Mouse (Mus musculus) myocyte (in vitro differentiated cells): ENCODE results near the gene Gk5. TPM values are rescaled to one million over a fixed set of nuclear protein-coding genes. Genes with fewer than 3 reads are reported as not detected.
A peak's percentile ranks its signal among the peaks of the same experiment; 100 is the strongest.

Experiments used
- H3K27me3 ChIP-seq: one replicate; pipeline ENCODE4 v1.6.1; 2011; ENCODE audit not compliant: control insufficient read depth, insufficient read depth, insufficient read length
- H3K36me3 ChIP-seq: one replicate; pipeline ENCODE4 v1.6.1; 2011; ENCODE audit not compliant: control insufficient read depth, insufficient read depth
- H3K4me2 ChIP-seq: one replicate; pipeline ENCODE4 v1.6.1; 2011; ENCODE audit warnings: low read depth, control low read depth
- H3K4me3 ChIP-seq: one replicate; pipeline ENCODE4 v1.5.1; 2011; ENCODE audit warnings: mild to moderate bottlenecking, control low read depth, moderate library complexity
- H3K79me2 ChIP-seq: one replicate; pipeline ENCODE4 v1.6.1; 2011; ENCODE audit not compliant: control insufficient read depth, insufficient read depth
- H3ac ChIP-seq: one replicate; pipeline ENCODE4 v1.6.1; 2011; ENCODE audit not compliant: control insufficient read depth, insufficient read length
- CEBPB ChIP-seq: IDR thresholded peaks from 2 replicates; pipeline ENCODE4 v1.6.1; 2011; ENCODE audit warnings: mild to moderate bottlenecking, moderate library complexity; ENCODE audit not compliant: poor library complexity, insufficient read depth, severe bottlenecking
- E2F4 ChIP-seq: IDR thresholded peaks from one replicate; pipeline ENCODE4 v1.6.1; 2011; ENCODE audit warnings: mild to moderate bottlenecking, control low read depth, moderate library complexity; ENCODE audit not compliant: insufficient read depth
- MAX ChIP-seq: IDR thresholded peaks from one replicate; pipeline ENCODE4 v1.6.1; 2011; ENCODE audit warnings: low read depth, mild to moderate bottlenecking, control low read depth
- MYOD1 ChIP-seq, 3 experiments: IDR thresholded peaks; one replicate each; pipeline ENCODE4 v1.6.1; 2011; ENCODE audit warnings: control low read depth in 2 of 3, low read depth in 2 of 3, mild to moderate bottlenecking in 2 of 3, moderate library complexity in 1 of 3; ENCODE audit not compliant: insufficient read length in 2 of 3, control insufficient read depth in 1 of 3
- MYOG ChIP-seq, 3 experiments: IDR thresholded peaks; one replicate each; pipeline ENCODE4 v1.6.1; 2011; ENCODE audit warnings: control low read depth in 2 of 3, low read depth in 2 of 3, mild to moderate bottlenecking in 2 of 3; ENCODE audit not compliant: insufficient read length in 2 of 3, control insufficient read depth in 1 of 3, insufficient read depth in 1 of 3
- POLR2A ChIP-seq: IDR thresholded peaks from one replicate; pipeline ENCODE4 v1.6.1; 2011; ENCODE audit warnings: low read depth, mild to moderate bottlenecking, control low read depth, moderate library complexity; ENCODE audit not compliant: insufficient read length
- POLR2AphosphoS2 ChIP-seq: IDR thresholded peaks from one replicate; pipeline ENCODE4 v1.6.1; 2011; ENCODE audit warnings: low read depth, control low read depth; ENCODE audit not compliant: insufficient read length
- REST ChIP-seq: IDR thresholded peaks from one replicate; pipeline ENCODE4 v1.6.1; 2011; ENCODE audit warnings: mild to moderate bottlenecking, control low read depth, moderate library complexity; ENCODE audit not compliant: insufficient read depth, insufficient read length
- SRF ChIP-seq: IDR thresholded peaks from one replicate; pipeline ENCODE4 v1.6.1; 2011; ENCODE audit warnings: low read depth; ENCODE audit not compliant: control insufficient read depth, insufficient read length
- TCF12 ChIP-seq: IDR thresholded peaks from one replicate; pipeline ENCODE4 v1.6.1; 2011; ENCODE audit warnings: mild to moderate bottlenecking, control low read depth; ENCODE audit not compliant: poor library complexity, insufficient read depth, severe bottlenecking
- TCF3 ChIP-seq: IDR thresholded peaks from one replicate; pipeline ENCODE4 v1.6.1; 2011; ENCODE audit warnings: low read depth, control low read depth; ENCODE audit not compliant: insufficient read length
- USF1 ChIP-seq: IDR thresholded peaks from one replicate; pipeline ENCODE4 v1.6.1; 2011; ENCODE audit warnings: low read depth, mild to moderate bottlenecking, control low read depth, moderate library complexity
- polyA plus RNA-seq: library from polyadenylated mRNA; unstranded; fragments of >200 nt; fragmentation: generic; extraction: Trizol; gene quantifications from one replicate; pipeline ENCODE4 v1.2.1, GENCODE M21; 2012; ENCODE audit warnings: missing spikeins

Gk5 gene
- polyA plus RNA-seq, 1 experiment, result 0.82 TPM

DNA sequence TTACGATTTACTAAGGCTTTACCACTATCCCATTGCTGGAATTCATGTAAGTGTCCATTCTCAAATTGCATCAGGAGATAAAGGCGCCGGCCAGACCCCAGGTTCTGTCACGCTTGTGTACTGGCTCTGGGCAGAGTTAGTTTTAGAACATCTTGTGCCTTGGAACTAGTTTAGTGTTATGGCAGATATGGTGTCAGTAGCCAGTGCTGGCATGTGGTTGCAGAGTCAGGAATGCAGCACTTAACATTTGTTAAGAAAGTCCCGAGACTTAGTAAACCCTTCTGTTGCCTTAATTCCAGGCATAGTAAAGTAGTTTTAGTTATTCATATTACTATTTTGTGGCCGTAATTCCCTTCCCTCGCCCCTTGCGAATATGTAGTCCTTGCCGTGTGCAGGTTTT lies 78.6 kb downstream of the Gk5 start:
- Histone ChIP-seq H3K4me2 (peak overlapping the region; percentile 96), H3K4me3 (peak overlapping the region; percentile 43), H3K36me3 (no peaks in the 10 kb centered on the region), H3K79me2 (no peaks in the 10 kb centered on the region), H3K27me3 (no peaks in the 10 kb centered on the region), H3ac (no peak overlapping the region)
- TF ChIP-seq E2F4 (no peak), MAX (no peak), USF1 (no peak), POLR2AphosphoS2 (no peak), SRF (no peak), TCF12 (no peak), CEBPB (no peak), MYOG (IDR thresholded peaks at IDR 0.05; ENCODE audit: control insufficient read depth in 1 of 3, insufficient read depth in 1 of 3, insufficient read length in 2 of 3, low read depth in 2 of 3) (no peak), POLR2A (no peak), TCF3 (no peak), MYOD1 (IDR thresholded peaks at IDR 0.05; ENCODE audit: control insufficient read depth in 1 of 3, insufficient read length in 2 of 3, low read depth in 2 of 3) (no peak), REST (no peak)

DNA sequence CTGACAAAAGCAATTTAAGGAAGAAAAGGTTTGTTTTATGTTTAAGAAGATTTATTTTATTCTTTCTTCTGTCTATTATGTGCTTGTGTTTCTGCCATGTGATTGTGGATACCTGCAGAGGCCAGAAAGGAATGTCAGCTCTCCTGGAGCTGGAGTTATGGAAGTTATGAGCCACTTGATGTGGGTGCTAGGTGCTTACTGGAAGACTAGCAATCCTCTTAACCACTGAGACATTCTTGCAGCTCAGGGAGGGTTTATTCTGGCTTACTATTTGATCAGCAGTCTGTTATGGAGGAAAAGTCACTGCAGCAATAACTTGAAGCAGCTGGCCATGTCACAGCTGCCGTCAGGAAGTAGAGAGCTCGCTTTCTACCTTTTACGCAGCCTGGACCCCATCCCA lies 84.5 kb downstream of the Gk5 start:
- Histone ChIP-seq H3K36me3 (no peaks in the 10 kb centered on the region), H3ac (no peak overlapping the region), H3K79me2 (no peaks in the 10 kb centered on the region), H3K4me2 (no peak overlapping the region), H3K4me3 (no peak overlapping the region), H3K27me3 (no peaks in the 10 kb centered on the region)
- no peak for TF ChIP-seq TCF3
- TF ChIP-seq SRF, result no peak
- TF ChIP-seq POLR2AphosphoS2, result no peak
- no peak for TF ChIP-seq TCF12
- TF ChIP-seq CEBPB, result no peak
- TF ChIP-seq POLR2A, result no peak
- no peak for TF ChIP-seq REST
- TF ChIP-seq MYOG (IDR thresholded peaks at IDR 0.05; ENCODE audit: control insufficient read depth in 1 of 3, insufficient read depth in 1 of 3, insufficient read length in 2 of 3, low read depth in 2 of 3), result no peak
- TF ChIP-seq USF1, result no peak
- no peak for TF ChIP-seq MAX
- TF ChIP-seq E2F4, result no peak
- no peak for TF ChIP-seq MYOD1 (IDR thresholded peaks at IDR 0.05; ENCODE audit: control insufficient read depth in 1 of 3, insufficient read length in 2 of 3, low read depth in 2 of 3)

DNA sequence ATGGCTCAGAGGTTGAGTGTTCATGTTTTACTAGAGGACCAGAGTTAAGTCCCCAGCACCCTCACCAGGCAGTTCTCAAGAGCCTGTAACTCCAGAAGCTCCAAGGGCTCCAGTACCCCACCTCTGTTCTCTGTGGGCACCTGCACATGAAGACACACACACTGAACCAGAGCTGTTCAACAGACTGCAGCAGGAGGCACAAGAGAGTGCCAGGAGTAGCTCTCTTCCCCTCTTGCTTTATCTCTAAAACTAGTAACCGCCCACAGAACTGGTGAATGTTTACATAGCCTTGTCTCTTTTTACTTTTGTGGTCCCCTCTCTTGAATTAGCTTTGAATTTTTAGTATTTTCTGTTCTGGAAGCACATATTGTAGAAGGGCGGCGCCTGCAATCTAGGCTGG lies 88.3 kb downstream of the Gk5 start:
- Histone ChIP-seq H3K27me3 (no peaks in the 10 kb centered on the region), H3K4me2 (no peak overlapping the region), H3K4me3 (no peak overlapping the region), H3K79me2 (no peaks in the 10 kb centered on the region), H3ac (no peak overlapping the region), H3K36me3 (no peaks in the 10 kb centered on the region)
- TF ChIP-seq MAX (no peak), POLR2A (no peak), E2F4 (no peak), POLR2AphosphoS2 (no peak)

DNA sequence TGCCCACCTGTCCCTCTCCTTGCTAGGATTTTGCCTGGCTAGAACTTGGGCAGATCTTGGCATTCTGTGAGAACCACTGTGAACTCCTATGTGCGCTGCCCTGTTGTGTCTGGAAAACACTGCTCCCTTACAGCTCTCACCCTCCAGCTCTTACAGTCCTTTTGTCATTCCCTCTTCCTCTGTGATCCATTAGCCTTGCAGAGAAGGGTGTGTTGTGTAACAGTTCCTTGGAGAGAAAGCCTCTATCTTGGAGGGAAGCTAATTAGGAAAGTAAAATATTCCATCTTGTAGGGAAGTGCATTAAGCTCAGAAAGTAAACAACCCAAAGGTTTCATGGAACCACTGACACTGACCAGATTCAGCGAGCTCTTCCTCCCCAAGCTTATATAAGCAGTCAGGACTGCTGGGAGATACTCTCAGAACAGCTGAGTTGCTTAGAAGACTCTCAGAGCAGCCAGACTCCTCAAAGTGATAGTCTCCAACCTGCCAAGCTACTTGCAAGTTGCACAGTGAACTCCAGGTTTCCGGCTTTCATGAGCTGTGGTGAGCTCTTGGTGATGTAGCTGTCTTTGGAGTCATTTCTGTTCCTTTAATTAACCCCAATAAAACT lies 94.0 kb downstream of the Gk5 start:
- Histone ChIP-seq H3K4me3 (no peak overlapping the region), H3ac (no peak overlapping the region), H3K79me2 (no peaks in the 10 kb centered on the region), H3K4me2 (no peak overlapping the region), H3K27me3 (no peaks in the 10 kb centered on the region), H3K36me3 (no peaks in the 10 kb centered on the region)
- TF ChIP-seq TCF12 (no peak), MAX (no peak), MYOG (IDR thresholded peaks at IDR 0.05; ENCODE audit: control insufficient read depth in 1 of 3, insufficient read depth in 1 of 3, insufficient read length in 2 of 3, low read depth in 2 of 3) (no peak), SRF (no peak), E2F4 (no peak), POLR2AphosphoS2 (no peak), USF1 (no peak), POLR2A (no peak), CEBPB (no peak), MYOD1 (IDR thresholded peaks at IDR 0.05; ENCODE audit: control insufficient read depth in 1 of 3, insufficient read length in 2 of 3, low read depth in 2 of 3) (no peak)

DNA sequence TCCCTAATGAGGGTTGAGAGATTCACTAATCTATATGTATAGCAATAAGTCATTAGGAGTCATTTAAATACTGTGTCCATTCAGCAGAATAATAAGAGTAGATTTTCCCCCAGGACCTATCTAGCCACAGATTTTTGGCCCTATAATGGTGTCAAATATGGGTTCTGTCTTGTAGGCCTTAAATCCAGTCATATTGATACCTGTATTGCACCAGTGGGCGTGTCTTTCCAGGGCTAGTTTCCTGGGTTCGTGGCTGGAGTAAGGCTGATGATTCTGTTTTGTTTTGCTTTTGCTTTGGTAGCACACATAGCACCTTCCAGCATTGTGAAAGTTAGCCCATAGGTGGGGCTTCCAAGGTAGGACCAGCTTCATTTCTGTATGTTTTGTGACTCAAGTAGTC lies 95.0 kb downstream of the Gk5 start:
- no peaks in the 10 kb centered on the region for H3K36me3 ChIP-seq
- H3K79me2 ChIP-seq, result no peaks in the 10 kb centered on the region
- no peaks in the 10 kb centered on the region for H3K27me3 ChIP-seq
- no peak overlapping the region for H3ac ChIP-seq
- TF ChIP-seq MYOG (IDR thresholded peaks at IDR 0.05; ENCODE audit: control insufficient read depth in 1 of 3, insufficient read depth in 1 of 3, insufficient read length in 2 of 3, low read depth in 2 of 3) (no peak), MAX (no peak), TCF12 (no peak), SRF (no peak), TCF3 (no peak), MYOD1 (IDR thresholded peaks at IDR 0.05; ENCODE audit: control insufficient read depth in 1 of 3, insufficient read length in 2 of 3, low read depth in 2 of 3) (no peak), POLR2AphosphoS2 (no peak), USF1 (no peak), POLR2A (no peak), REST (no peak), CEBPB (no peak), E2F4 (no peak)
- H3K4me2 ChIP-seq, result no peak overlapping the region
- H3K4me3 ChIP-seq, result no peak overlapping the region
